Mouse (Mus musculus): ENCODE results near the gene Mybphl. TPM values are rescaled to one million over a fixed set of nuclear protein-coding genes. Genes with fewer than 3 reads are reported as not detected.
A peak's percentile ranks its signal among the peaks of the same experiment; 100 is the strongest.

The Mybphl gene
- polyA plus RNA-seq, 1 experiment from 2014 or later = 0.29 TPM

DNA sequence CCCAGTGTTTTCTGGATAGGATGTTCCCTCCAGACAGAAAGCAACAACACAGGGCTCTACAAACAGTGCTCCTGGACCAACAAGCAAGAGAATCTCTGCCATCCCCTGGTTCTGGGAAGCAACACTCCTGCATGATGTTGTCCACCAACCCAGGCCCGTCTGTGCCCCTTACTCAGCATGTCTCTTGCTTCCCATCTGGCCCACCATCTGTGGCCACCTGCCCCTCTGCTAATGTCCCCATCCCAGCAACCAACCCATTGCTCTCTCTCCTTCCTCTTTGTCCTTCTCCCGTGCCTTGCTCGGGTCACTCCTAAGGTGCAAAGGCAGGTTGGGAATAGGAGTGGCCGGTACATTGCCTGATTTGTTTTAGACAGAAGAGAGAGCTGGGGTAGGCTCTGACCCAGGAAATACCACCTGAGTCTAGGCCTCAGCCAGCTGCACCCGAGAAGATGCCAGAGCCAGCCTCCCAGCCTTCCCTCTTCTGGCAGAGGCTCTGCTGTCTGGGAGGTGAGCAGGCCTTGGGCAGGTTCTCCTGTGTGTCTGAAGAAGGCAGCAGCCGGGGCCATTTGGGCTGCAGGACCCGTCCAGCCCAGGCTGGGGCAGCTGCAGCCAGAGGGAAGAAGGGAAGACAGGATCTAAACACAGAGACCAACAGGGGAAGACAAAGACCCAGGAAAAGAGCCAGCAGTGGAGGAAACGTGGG lies 45.1 kb downstream of the Mybphl start:
- DNase-seq (ENCODE audit: low spot score) = no peak

DNA sequence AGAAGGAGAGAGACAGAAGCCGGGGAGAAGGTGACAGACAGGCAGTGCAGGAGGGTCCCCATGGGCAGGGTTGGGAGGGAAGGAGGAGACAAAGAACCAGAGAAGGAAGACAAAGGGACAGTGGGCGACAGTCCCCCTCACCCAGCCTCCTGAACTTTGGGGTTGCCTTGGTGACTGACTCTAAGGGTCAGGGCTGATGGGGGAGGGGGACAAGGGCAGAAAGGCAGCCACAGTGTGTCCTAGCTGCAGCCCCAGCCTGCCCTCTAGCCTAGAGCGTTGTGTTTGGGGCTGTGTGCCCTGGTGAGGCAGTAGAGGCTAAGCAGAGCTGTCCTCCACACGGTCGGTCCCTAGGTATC lies 45.6 kb downstream of the Mybphl start:
- no peak for DNase-seq (ENCODE audit: low spot score)

DNA sequence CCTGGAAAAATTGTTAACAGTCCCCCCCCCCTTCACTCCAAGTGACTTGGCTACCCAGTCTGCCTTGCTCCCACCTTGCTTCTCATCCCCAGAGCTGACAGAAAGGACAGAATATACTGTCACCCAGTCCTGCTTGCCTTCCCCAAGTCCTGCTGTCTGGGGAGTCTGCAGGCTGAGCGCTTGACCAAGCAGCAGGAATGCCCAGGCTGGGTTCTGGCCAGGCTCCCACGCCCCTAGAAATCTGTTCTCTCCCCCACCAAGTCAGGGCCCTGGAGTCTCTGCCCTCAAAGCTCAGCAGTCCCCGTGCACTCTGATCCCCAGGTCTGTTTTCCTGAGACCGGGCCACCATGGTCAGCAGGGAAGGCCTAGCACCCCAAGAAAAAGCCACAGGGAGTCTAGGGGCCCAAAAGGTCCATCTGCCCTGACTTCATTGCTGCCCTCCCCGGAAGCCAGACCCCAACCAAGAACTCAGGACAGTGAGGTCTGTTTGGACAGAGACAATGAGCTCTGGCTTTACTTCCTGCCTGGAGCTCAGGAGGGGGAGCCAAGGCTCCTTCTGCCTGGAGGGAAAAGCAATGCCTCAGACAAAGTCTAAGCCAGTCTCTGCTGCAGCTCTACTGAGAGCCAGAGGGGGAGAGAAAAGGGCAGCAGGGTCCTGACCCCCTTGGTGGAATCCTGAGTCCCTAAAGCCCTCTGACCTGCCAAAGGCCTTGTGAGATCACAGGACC lies 46.5 kb downstream of the Mybphl start:
- DNase-seq (ENCODE audit: low spot score) = no peak

DNA sequence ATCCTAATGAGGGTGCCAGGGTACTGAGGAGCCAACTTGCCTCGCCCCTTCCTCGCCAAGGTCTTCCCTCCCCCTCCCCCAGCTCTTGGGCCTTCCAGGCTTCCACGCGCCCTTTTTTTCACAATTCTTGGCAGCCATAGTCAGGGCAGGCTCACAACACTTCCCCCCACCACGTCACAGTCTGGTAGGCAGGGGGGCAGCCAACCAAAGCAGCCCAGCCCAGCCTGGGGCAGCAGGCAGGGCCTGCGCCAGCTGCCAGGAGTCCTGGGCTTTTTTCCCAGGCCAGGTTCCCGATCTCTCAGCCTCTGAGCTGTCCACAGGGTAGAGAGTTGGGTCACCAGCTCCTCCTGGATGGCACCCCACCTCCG lies 47.0 kb downstream of the Mybphl start:
- no peak for DNase-seq (ENCODE audit: low spot score)

DNA sequence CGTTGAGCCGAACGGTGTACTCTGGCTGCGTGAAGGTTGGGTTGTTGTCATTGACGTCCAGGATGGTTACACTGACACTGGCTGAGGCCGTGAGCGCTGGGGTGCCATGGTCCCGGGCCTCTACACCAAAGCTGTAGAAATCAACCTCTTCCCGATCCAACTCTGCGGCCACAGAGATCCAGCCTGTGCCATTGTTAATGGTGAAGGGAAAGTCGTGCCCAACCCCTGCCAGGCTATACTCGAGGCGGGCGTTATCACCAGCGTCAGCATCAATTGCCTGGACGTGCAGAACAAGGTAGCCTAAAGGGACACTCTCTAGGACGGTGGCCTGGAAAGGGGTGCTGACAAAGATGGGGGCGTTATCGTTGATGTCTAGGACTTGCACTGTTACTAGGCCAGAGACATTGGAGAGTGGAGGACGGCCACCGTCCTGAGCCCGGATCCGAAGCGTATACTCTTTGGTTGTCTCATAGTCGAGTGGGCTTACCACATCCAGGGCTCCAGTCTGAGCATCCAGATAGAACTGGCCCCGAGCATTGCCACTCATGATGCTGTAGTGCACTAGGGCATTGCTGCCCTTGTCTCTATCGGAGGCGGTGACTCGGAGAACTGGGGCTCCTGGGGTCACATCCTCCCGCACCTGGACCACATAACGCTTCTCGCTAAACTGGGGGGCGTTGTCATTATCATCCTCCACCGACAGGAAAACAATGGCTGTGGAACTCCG lies 49.1 kb downstream of the Mybphl start:
- no peak for DNase-seq (ENCODE audit: low spot score)

DNA sequence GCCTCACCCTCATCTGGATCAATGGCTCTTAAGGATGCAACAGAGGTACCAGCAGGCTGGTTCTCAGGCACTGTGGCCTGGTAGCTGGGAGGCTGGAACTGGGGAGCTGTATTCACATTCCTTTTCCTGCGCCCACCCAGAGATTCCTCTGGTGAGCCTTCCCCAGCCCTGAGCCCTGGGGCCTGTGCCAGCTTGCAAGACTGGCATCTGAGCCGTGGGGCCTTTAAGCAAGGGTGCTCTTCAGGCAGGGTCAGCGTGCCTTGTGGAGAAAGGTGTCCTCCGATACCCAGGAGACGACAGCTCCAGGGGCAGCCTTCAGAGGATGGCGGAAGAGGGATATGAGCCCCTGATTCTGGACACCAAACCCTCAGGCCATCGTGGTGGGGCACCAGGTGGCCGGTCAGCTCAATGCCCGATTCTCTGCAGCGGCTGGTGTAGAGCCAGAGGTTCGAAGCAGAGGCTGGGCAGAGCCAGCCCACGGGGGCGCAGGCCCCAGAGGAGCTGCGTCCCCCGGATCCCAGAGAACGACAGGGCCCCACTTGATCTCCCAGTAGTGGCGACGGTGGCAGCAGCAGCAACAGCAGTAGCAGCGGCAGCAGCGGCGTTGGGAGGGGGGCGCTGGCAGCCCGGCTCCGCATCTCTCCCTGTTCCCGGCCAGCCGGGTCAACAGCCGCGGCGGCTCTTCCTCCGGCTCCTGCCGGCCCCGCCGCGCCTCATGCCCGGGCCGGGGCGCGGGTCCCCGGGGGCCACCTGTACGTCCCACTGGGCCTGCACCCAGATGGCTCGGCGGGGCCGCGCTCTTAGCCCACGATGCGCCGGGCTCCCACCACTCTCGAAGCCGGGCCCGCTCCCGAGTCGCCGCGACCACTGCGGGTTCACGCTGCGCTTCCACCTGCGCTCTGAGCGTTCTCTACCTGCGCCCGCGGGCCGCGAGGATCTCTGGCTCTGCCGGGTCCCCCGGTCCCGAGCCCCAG lies 50.4 kb downstream of the Mybphl start, which contains the start of gene Celsr2:
Gene Celsr2, minus strand, starts transcription at position 696 of the 974 bp plus-strand sequence.
- peak; percentile 46 for DNase-seq (ENCODE audit: low spot score)

DNA sequence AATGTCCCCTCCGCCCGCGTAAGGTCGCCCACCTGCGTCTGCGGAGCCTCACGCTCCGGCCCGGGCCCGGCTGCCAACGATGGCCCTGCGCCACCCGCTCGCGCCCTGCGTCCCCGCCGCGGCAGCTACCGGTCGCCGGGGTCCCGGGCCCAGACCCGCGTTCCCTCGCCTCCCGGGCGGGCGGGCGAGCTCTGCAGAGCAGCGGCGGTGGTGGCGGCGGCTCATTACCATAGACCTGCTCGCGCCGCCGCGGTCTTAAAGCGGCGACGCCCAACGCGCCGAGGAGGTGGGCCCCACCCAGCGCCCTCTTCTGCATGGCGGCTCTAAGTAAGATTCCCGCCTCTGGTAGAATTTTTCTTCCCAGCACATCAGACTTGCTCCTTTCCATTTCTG lies 51.1 kb downstream of the Mybphl start:
- DNase-seq (ENCODE audit: low spot score) = peak; percentile 86

DNA sequence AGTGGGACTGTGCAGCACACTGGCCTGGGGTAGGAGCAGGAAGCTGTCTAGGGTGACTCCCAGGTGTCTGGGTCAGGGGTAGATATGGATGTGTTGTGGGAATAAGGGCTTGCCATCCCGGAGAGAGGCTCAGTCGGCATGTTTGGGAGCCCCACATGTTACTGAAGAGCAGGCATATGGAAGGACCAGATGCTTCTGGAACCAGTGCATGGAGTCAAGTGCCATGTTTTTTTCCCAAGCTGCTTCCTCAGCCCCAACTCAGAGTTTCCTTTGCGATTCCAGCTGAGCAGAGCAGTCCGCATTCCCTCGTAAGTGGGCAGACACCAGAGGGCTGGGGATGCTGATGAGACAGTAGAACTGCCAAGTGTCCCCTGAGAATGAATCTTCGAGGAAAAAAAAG lies 58.3 kb downstream of the Mybphl start:
- no peak for DNase-seq (ENCODE audit: low spot score)

DNA sequence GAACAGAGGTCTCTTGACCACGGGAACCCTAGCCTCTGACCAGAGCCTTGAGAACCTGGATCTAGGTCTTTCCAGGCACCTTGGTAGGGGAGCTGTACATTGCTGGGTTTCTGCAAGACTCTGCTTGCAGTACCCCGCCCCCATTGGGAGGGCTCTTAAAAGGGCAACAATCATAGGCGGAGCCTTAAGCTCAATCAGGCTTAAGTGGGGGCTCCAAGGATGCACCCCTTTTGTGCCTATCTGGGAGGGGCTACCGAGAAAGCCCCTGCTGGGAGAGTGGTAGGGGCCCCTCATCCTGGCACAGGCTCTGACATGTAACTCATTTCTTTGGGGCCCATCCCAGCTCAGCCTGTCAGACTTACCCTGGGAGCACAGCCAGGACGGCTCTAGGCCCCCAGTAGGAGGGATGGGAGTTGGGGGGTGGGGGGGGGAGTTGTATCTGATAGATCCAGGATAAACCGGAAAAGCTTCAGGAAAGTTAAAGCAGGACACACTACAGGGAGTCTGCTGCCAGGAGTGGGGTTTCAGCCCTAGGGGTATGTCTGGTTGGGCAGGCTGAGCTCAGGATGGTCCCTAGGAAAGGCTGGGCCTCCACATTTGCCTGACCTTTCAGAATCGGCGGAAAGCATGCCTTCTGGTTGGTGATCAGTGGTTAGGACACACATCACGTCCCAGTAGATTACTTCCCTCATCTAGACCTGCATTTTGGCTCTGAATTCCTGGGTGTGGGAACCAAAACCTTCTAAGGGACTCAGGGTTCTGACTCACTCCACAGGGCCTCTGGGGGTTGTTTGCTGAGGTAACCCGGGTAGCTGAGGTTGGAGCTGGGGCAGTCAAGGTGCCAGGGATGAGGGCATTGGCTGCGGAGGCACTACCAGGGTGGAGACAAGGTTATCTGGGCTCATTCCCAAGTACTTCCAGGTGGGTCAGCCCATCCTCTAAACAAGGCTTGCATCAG lies 59.4 kb downstream of the Mybphl start:
- peak; percentile 62 for DNase-seq (ENCODE audit: low spot score)

DNA sequence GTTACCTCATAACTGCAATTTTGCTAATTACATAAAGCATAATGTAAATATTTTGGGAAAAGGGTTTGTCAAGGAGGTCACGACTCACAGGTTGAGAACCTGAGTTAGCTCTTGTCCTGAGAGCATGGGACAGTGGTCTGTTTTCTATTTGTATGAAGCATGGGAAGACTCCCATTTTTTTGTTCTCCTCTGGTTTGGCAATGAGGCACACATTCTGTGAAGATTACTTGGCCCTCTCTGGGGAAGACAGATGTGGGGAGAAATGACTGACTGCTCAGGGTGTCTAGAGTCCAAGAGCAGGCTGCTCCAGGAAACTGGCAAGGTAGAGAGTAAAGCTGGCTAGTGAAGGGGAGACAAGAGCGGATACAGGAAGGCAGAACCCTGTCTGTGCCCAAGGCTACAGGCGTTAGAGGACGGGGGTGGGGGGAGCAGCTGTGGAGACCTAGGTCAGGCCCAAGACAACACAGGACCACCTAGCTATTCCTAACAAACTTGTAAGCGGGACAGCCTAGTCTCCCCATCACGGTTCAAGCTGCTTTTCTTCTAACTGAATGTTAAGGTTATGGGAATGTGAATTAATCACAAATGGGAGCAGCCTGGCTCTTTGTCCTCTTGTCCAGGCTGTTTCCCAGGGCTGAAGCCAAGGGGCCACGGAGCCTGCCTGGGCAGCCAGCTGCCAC lies 60.4 kb downstream of the Mybphl start:
- no peak for DNase-seq (ENCODE audit: low spot score)

DNA sequence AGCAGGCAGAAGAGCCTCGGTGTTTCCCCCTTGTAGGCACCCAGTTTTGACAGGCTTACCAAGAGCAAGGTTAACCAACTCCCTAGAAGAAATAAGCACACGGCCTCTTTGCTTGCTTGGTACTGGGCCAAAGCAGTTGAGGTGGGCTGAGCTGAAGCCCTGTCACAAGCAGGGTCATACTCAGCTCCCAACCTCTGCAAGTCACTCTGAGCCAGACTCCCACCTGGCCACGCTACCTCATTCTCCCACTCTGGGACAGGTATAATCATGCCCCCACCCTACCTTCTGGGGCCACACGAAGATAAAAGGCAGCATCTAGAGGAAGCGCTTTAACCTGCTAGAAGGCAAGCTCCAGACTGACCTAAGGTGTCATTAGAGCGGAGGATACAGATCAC lies 60.9 kb downstream of the Mybphl start:
- DNase-seq (ENCODE audit: low spot score) = no peak

Other genes with a start within 250 kb of the Mybphl start
- gene Gnai3, start 218.8 kb upstream of the Mybphl start, polyA plus RNA-seq (2015; fragmentation: Nextera tagmentation; extraction: Ambion mirVana) = 164 and 168 TPM in 2 replicates
- 0.05 TPM in 1 of 2 replicates, not detected in the other for gene Gpr61, start 210.0 kb upstream of the Mybphl start, polyA plus RNA-seq (2015; fragmentation: Nextera tagmentation; extraction: Ambion mirVana)
- gene Amigo1, start 178.6 kb upstream of the Mybphl start, polyA plus RNA-seq (2015; fragmentation: Nextera tagmentation; extraction: Ambion mirVana) = 1.4 and 1.6 TPM in 2 replicates
- 7.5 and 9.1 TPM in 2 replicates for gene Cyb561d1, start 163.7 kb upstream of the Mybphl start, polyA plus RNA-seq (2015; fragmentation: Nextera tagmentation; extraction: Ambion mirVana)
- gene Atxn7l2, start 154.0 kb upstream of the Mybphl start, polyA plus RNA-seq (2015; fragmentation: Nextera tagmentation; extraction: Ambion mirVana) = 14.2 and 15.7 TPM in 2 replicates
- 0.10 and 0.14 TPM in 2 replicates for gene Sypl2, start 138.3 kb upstream of the Mybphl start, polyA plus RNA-seq (2015; fragmentation: Nextera tagmentation; extraction: Ambion mirVana)
- gene Psma5, start 108.0 kb upstream of the Mybphl start, polyA plus RNA-seq (2015; fragmentation: Nextera tagmentation; extraction: Ambion mirVana) = 311 and 322 TPM in 2 replicates
- 2.7 and 2.9 TPM in 2 replicates for gene Sort1, start 80.8 kb upstream of the Mybphl start, polyA plus RNA-seq (2015; fragmentation: Nextera tagmentation; extraction: Ambion mirVana)
- 16.7 and 17.1 TPM in 2 replicates for gene Psrc1, start 18.9 kb downstream of the Mybphl start, polyA plus RNA-seq (2015; fragmentation: Nextera tagmentation; extraction: Ambion mirVana)
- gene Celsr2, start 50.6 kb downstream of the Mybphl start, polyA plus RNA-seq (2015; fragmentation: Nextera tagmentation; extraction: Ambion mirVana) = 2.2 and 3.4 TPM in 2 replicates
- 122 and 127 TPM in 2 replicates for gene Sars, start 80.3 kb downstream of the Mybphl start, polyA plus RNA-seq (2015; fragmentation: Nextera tagmentation; extraction: Ambion mirVana)
- gene 1700013F07Rik, start 169.2 kb downstream of the Mybphl start, polyA plus RNA-seq (2015; fragmentation: Nextera tagmentation; extraction: Ambion mirVana) = 0.22 TPM in 1 of 2 replicates, not detected in the other
- 1.0 and 1.2 TPM in 2 replicates for gene 5330417C22Rik, start 171.6 kb downstream of the Mybphl start, polyA plus RNA-seq (2015; fragmentation: Nextera tagmentation; extraction: Ambion mirVana)
- 31.3 and 32.0 TPM in 2 replicates for gene Tmem167b, start 197.6 kb downstream of the Mybphl start, polyA plus RNA-seq (2015; fragmentation: Nextera tagmentation; extraction: Ambion mirVana)
- gene Taf13, start 206.8 kb downstream of the Mybphl start, polyA plus RNA-seq (2015; fragmentation: Nextera tagmentation; extraction: Ambion mirVana) = 45.5 and 48.4 TPM in 2 replicates
- 6.8 and 8.1 TPM in 2 replicates for gene Wdr47, start 226.4 kb downstream of the Mybphl start, polyA plus RNA-seq (2015; fragmentation: Nextera tagmentation; extraction: Ambion mirVana)

Data from thymus, postnatal 0 days (tissue).